Mouse (Mus musculus) cerebellum, adult 11-12 months (tissue): Measurements from ENCODE around the gene Slc9a5.

Experiments
- DNase-seq: peaks from one replicate; pipeline ENCODE4 v3.0.0; 2022

Slc9a5 gene

GRCm38 (mm10) chr8:105326141-105326672 is 22.4 kb upstream of the Slc9a5 start, which contains the start of the genes Lrrc29 and Tmem208:
Gene Lrrc29, minus strand, starts transcription at chr8:105326278.
Gene Tmem208, plus strand, starts transcription at chr8:105326354.
- DNase-seq = peak; percentile 97

DNA sequence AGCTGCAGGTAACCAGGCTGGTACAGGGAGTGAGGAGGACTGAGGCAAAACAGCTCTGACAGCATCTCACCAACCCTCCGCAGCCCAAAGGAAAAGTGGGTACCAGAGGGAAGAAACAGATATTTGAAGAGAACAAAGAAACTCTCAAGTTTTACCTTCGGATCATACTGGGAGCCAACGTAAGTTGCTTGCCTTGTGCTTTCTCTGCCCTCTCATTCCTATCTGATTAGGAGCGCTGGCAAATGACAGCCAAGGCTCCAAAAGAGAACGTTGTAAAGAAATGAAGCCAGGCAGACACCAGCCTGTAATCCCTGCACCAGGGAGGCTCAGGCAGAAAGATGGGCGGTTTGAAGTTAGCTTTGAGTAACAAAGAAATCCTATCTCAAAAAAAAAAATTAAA is 21.7 kb upstream of the Slc9a5 start:
- no peak for DNase-seq

DNA sequence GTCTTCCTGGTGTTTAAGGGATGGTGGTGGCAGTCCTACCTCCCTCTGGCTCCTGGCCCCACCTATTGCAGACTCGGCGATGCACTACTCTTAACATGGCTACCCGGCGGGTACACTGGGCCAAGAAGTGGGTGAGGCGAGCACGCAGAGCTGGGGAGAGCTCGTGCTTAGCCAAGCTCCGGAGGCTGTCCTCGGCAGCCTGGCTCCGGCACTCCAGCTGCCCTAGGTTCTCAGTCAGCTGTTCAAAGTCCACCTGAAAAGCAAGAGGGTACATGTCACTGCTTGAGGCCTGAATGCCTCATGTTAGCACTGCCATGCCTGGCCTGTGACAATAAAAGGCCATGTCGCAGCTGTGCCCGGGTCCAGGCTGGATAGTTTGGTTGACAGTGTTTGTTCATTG is 18.3 kb upstream of the Slc9a5 start:
- DNase-seq = no peak

DNA sequence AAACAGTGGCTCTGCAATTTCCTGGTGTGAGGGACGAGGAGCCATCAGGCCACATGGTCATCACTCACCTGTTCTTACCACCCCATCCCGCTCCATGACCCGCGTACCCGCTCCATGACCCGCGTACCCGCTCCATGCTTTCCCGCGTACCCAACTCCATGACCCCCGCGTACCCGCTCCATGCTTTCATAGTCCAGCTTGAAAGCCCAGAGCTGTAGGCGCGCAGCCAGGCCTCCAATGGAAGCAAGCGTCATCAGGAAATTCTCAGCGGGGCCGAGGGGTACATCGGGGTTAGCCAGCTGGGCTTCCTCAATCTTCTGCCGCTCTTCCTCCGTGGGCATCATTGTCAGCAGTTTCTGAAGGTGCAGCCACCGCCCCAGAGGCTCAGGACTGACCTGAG is 17.2 kb upstream of the Slc9a5 start:
- DNase-seq = no peak

DNA sequence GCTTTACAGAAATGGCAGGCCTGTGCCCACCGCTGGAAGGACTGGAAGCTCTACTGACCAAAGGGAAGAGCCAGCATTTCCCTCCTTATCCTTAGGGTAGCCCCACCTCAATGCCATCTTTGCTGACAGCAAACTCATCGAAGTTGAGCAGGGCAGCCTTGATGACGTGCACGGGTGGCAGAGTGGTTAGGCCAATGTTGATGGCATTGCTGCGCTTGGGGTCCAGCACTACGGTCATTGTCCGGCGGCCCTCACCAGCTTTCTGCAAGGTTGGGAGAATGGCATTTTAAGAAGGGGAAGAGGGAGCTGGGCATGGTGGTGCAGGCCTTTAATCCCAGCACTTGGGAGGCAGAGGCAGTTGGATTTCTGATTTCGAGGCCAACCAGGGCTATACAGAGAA is 16.7 kb upstream of the Slc9a5 start:
- no peak for DNase-seq

- DNase-seq = no peak
These were observed 16.1 kb upstream of the Slc9a5 start for GRCm38 (mm10) chr8:105332523-105332922.

DNA sequence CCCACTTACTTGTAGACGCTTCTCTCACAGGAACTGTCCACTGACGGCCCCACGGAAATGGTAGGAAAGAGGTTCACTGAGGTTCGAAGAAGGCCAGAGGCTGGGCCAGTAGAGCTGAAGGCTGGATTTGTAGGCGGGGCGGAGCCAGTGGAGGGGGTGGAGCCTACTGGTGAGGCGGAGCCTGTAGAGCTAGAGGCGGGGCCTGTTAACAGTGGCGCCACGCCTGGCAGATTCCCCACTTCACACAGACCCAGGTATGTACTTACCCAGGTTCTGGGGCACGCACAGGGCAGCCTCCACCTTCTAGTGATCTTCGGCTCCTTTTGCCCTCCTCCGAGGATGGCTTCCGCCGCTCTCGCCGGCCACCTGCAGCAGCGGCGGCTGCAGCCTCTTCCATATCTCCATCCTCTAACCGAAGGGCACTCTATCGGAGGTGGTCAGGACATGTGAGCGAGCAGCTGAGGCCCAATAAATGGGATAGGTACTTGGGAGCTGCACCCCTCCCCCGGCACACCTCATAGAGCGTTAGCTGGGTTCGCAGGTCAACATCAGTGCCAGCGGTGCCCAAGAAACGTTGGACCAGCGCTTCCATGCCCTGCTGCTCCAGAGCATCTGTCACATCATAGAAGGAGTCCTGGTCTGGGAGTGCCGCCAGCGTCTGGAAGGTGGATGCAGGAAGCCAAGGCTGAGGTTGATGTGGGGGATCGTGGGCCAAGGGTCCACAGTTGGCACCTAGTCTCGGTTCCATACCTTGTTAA is 12.1 kb upstream of the Slc9a5 start:
- no peak for DNase-seq

GRCm38 (mm10) chr8:105338992-105339391 is 9.7 kb upstream of the Slc9a5 start:
- no peak for DNase-seq

DNA sequence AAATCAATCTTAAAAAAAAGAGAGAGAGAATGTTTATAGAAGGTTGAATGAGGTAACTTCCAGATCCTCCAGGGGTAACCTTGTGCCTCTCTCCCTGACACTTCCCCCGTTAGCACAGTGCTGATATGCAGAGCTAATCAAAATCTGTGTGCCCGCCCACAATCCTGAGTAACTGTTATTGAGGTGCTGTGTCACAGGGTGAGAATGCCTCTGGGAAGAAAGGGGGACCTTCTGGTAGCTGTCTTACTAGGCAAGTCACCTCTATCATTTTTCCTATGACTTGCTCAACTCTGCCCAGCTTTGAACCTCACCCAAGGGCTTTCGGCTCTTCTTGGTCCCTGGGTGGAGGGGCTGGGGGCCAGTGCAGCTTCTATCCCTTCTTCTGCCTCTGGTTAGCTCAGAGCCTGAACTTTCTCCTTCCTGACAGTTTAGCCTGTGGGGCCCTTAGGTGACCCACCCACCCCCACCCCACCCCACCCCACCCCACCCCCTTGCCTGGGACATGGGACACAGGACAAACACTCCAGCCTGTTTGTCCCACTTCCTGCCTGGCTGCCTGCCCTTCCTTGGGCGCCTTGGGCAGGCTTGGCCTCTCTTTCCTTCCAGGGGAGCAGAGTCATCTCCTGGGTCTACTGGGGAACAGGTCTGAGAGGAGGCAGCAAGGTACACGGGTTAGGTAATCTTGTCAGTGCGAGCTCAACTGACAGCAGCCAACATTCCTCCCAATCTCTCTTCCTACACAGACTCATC is 8.6 kb upstream of the Slc9a5 start:
- no peak for DNase-seq

DNA sequence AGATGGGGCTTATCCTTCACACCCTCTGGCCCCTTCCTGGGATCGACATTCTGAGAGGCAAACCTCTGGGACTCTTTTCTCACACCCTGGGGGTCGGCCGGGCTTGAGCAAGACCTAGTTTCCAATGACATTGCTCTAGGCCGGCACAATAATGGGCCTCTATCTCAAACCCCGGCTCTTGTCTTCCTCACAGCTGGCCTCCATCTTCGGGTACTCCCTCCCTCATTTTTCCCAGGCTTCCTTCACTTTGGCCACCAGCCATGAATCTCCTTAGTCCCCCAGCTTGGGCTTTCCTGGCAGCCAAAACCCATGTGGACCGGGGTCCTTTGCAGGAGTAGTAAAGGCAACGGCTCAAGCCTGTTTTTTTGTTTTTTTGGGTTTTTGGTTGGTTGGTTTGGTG is 7.2 kb upstream of the Slc9a5 start:
- DNase-seq = peak; percentile 16

- no peak for DNase-seq
These were observed 5.9 kb upstream of the Slc9a5 start for GRCm38 (mm10) chr8:105342768-105343167.

GRCm38 (mm10) chr8:105343791-105344574 is 4.7 kb upstream of the Slc9a5 start:
- no peak for DNase-seq

DNA sequence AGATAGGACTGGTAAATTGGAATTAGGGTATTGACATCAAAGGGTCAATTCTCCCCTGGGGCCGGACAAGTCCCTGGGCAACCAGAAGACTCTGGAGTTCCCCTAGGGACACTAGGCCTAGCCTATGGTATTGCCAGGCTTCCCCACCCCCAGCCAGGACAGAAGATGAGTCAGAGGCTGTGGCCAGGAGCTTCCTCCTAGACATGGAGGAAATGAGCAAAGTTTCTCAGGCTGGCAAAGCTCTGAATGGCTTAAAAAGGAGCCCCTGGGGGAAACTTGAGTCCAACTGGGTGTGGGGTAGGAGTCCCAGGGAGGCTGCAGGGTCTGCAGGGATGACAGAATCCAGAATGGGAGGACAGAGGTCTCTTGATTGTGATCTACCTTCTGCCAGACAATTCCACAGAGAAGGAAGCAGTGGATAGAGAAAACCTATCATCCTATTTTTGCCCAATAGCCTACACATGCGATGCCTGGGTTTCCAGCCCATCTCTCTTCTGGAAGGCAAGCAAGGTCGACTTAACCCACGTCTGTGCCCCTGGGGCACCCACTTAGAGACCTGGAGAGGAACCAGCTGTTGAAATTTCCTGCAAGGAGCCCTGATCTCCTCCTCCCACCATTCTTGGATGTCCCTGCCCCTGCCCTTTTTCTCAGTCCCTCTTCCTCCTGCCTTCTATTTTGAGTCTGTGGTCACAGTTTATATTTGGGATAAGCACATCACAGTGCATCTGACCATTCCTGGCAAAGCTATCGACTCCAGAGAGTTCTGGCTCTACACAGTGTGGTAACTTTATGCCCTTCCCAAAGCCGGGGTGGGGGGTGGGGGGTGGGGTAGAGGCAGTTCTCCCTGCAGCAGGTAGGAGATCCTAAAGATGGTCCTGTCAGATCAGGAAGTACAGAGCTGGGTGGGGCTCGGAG is 3.3 kb upstream of the Slc9a5 start:
- DNase-seq = no peak

GRCm38 (mm10) chr8:105346611-105347427 is 1.8 kb upstream of the Slc9a5 start:
- DNase-seq = peak; percentile 72

DNA sequence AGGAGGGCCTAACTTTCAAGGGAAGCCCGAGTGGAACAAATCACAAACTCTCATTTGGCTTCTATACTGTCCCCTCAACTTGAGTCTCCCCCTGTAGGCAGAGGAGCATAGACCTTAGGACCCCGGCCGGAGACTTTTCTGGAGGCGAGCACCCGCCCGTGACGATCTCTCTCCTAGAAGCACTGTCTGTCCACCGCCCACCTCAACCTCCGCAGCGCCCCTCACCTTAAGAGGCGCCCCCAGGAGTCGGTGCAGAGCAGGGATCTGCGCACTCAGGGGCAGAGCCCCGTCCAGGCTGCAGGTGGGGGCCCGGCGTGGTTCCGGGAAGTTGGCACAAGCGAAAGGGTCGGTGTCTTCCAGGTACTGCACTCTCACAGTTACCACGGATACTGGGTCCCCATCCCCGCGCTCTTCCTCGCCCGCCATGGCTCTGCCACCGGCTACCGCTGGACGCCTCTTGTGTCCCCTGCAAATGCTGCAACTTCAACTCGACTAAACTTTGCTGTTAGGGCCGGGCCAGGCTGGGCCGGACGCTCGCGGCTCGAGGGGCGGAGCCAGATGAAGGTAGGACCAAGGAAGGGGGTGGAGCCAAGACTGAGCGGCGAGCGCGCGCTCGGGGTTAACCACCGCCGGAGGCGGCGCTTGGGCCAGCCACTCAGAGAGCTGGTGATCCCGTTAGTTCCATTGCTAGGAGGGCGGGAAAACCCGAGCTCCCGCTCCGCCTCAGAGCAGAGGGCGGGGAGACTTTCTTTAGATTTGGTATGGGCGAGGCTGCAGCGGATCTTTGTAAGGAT is 1.0 kb upstream of the Slc9a5 start, which contains the start of gene Fhod1:
TSS of gene Fhod1 (minus strand) at position 526 of the 794 bp plus-strand sequence.
- DNase-seq = peak; percentile 95

- DNase-seq = peak; percentile 74
These were observed 591 bp downstream of the Slc9a5 start for GRCm38 (mm10) chr8:105349096-105349771.

DNA sequence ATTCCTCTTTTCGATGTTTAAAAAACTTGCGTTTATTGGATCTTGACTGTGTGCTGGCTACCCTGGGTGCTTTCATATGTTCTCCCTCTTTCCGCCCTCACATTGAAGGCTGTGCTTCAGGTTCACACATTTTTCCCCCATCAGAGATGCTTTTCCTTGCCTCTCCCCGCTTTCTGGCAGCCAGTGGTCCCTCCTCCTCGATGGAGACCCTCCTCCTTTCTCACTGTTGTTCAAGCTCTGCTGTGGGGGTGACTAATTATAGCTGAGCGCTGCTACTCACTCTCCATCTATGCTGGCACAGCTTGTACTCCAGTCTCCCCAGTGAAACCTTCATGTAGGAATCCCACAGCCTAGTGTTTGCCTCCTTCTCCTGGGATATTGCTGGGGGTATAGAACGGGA is 1.5 kb downstream of the Slc9a5 start:
- peak; percentile 41 for DNase-seq

GRCm38 (mm10) chr8:105353583-105354135 is 5.0 kb downstream of the Slc9a5 start:
- peak; percentile 79 for DNase-seq

DNA sequence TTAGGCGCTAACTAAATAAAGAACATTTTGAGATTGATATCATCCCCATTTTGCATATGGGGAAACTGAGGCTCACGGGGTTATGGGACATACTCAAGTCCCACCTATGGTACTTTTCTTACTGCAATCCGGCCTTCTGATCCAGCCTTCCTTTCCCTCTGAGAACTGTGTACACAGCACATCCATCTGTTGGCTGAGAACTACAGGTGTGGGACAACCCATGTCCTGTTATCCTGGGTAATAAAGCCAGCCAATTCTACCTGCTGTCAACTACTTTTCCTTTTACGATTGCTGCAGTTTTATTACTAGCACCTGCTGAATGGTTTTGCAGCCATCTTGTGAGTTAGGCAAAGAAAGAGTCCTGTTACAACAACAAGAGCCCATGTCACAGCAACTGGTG is 5.9 kb downstream of the Slc9a5 start:
- DNase-seq = no peak
